Comparison of ENCODE assay signal across 9 mouse cellular contexts in the genomic region with DNA sequence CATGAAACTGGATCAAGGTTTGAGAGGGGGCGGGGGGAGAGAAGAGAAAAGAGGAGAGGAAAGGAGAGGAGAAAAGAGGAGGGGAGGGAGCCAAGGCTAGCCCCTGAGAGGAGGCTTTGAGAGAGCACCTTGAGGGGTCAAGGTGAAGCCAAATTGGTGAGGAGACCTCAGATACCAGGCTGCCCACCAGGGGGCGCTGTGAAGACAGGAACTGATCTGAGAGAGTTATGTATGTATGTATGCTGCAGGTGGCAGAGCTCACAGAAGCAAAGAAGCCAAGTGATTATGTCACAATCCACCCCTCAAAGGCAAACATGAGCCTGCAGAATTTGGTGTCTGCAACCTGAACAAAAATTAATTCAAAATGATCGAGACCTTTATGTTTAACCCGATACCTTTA. TPM values are rescaled to one million over a fixed set of nuclear protein-coding genes. Genes with fewer than 3 reads are reported as not detected.
DNase-seq lines count a peak whose midpoint lies in the region; ATAC-seq and TF ChIP-seq lines count a peak whose summit lies in the region.
"Had no signal": no experiment of that assay in that cellular context is flagged by ENCODE, and none has a peak within 500 bp of the region (broad histone marks: within the 10 kb centered on the region; RNA-seq: fewer than 3 reads in every experiment).

No protein-coding gene starts in this region.

- peak; percentile 70 to 96 for TF ChIP-seq CTCF in CH12.LX (conservative IDR thresholded peaks at IDR 0.05 in 1 of 2, IDR thresholded peaks at IDR 0.05 in 1 of 2; ENCODE audit: low read depth in 2 of 2, low read length in 2 of 2)
- TF ChIP-seq CTCF in heart, postnatal 0 days (IDR thresholded peaks at IDR 0.05; ENCODE audit: low read depth) = peak; percentile 89
- peak; percentile 91 for TF ChIP-seq CTCF in lung, adult 2 months (IDR thresholded peaks at IDR 0.05; ENCODE audit: insufficient read depth, low read length)

- TF ChIP-seq POLR2A in CH12.LX (IDR thresholded peaks at IDR 0.05; ENCODE audit: low read depth, low read length) = no peak
- no peak for TF ChIP-seq POLR2A in lung, adult 2 months (IDR thresholded peaks at IDR 0.05; ENCODE audit: borderline replicate concordance, extremely low read depth, low read depth, low read length)

- 64% methylated on average over 4 of the region's 4 CpGs for WGBS in embryonic facial prominence, embryonic 11.5 days
- 70% methylated on average over 4 of the region's 4 CpGs for WGBS in heart, postnatal 0 days
- WGBS in lung, adult 2 months = 63% methylated on average over 4 of the region's 4 CpGs

- H3K9me3 ChIP-seq in CH12.LX (replicated peaks; ENCODE audit: low read length) = peaks cover 9% of the 10 kb centered on the region
- H3K9me3 ChIP-seq in embryonic facial prominence, embryonic 11.5 days (replicated peaks; ENCODE audit: control insufficient read depth, low read length) = no peaks in the 10 kb centered on the region
- H3K9me3 ChIP-seq in heart, postnatal 0 days (replicated peaks; ENCODE audit: control insufficient read depth, low read length) = no peaks in the 10 kb centered on the region
- H3K9me3 ChIP-seq: heart, embryonic 15.5 days had no signal

- no peak overlapping the region for H3K27ac ChIP-seq in CH12.LX (ENCODE audit: insufficient read depth, low read depth)
- no peak overlapping the region for H3K27ac ChIP-seq in embryonic facial prominence, embryonic 11.5 days (replicated peaks; ENCODE audit: low read depth, low read length)
- no peak overlapping the region for H3K27ac ChIP-seq in heart, postnatal 0 days (ENCODE audit: low read depth)
- H3K27ac ChIP-seq: heart, embryonic 15.5 days had no signal

- TF ChIP-seq EP300 in CH12.LX (IDR thresholded peaks at IDR 0.05; ENCODE audit: low read length) = no peak
- no peak for TF ChIP-seq EP300 in heart, postnatal 0 days (IDR thresholded peaks at IDR 0.05; ENCODE audit: low read depth)

- H3K27me3 ChIP-seq in CH12.LX (replicated peaks) = no peaks in the 10 kb centered on the region
- H3K27me3 ChIP-seq in embryonic facial prominence, embryonic 11.5 days (ENCODE audit: control insufficient read depth, insufficient read depth, low read length) = no peaks in the 10 kb centered on the region
- no peaks in the 10 kb centered on the region for H3K27me3 ChIP-seq in heart, postnatal 0 days (ENCODE audit: control insufficient read depth, insufficient read depth, low read length)
- H3K27me3 ChIP-seq: heart, embryonic 15.5 days had no signal

- no peak overlapping the region for H3K4me3 ChIP-seq in CH12.LX (replicated peaks in 1 of 3; ENCODE audit: low read depth in 2 of 3, low read length in 2 of 3, poor library complexity in 1 of 3)
- H3K4me3 ChIP-seq in embryonic facial prominence, embryonic 11.5 days (ENCODE audit: low read depth, low read length) = no peak overlapping the region
- no peak overlapping the region for H3K4me3 ChIP-seq in heart, postnatal 0 days (ENCODE audit: low read depth, low read length)
- no peak overlapping the region for H3K4me3 ChIP-seq in lung, adult 2 months (replicated peaks; ENCODE audit: extremely low read depth, low read depth, low read length)
- H3K4me3 ChIP-seq: heart, embryonic 15.5 days had no signal

- no peaks in the 10 kb centered on the region for H3K4me1 ChIP-seq in CH12.LX (ENCODE audit: control insufficient read depth in 1 of 2, insufficient read depth in 2 of 2)
- no peaks in the 10 kb centered on the region for H3K4me1 ChIP-seq in embryonic facial prominence, embryonic 11.5 days (ENCODE audit: control insufficient read depth, insufficient read depth, low read length)
- H3K4me1 ChIP-seq in heart, postnatal 0 days (ENCODE audit: control insufficient read depth, insufficient read depth) = no peaks in the 10 kb centered on the region
- peaks cover 2% of the 10 kb centered on the region; the same call in 1 of the 2 replicates for H3K4me1 ChIP-seq in lung, adult 2 months (ENCODE audit: control insufficient read depth, insufficient read depth, low read length)
- H3K4me1 ChIP-seq: heart, embryonic 15.5 days had no signal

- ATAC-seq in embryonic facial prominence, embryonic 11.5 days (replicated peaks; ENCODE audit: insufficient number of reproducible peaks, low FRiP score, low TSS enrichment, low read depth) = no peak
- ATAC-seq in heart, postnatal 0 days (ENCODE audit: insufficient read depth, low read depth) = peak; percentile 62

- no peak overlapping the region for H3K9ac ChIP-seq in CH12.LX (ENCODE audit: insufficient read depth, low read depth)
- no peak overlapping the region for H3K9ac ChIP-seq in embryonic facial prominence, embryonic 11.5 days (replicated peaks; ENCODE audit: low read length)
- H3K9ac ChIP-seq in heart, postnatal 0 days (replicated peaks; ENCODE audit: low read depth, low read length) = no peak overlapping the region
- H3K9ac ChIP-seq: heart, embryonic 15.5 days had no signal

- H3K79me2 ChIP-seq in CH12.LX (replicated peaks; ENCODE audit: control insufficient read depth, extremely low read depth, insufficient read depth, poor library complexity, severe bottlenecking) = peaks cover 5% of the 10 kb centered on the region

- TF ChIP-seq RAD21 in CH12.LX (IDR thresholded peaks at IDR 0.05; ENCODE audit: low read depth, low read length) = peak; percentile 71

- H3K4me2 ChIP-seq in CH12.LX (ENCODE audit: insufficient read depth, low read depth, poor library complexity, severe bottlenecking) = no peak overlapping the region
- H3K4me2 ChIP-seq in embryonic facial prominence, embryonic 11.5 days (ENCODE audit: low read depth, low read length) = no peak overlapping the region
- H3K4me2 ChIP-seq in heart, postnatal 0 days (ENCODE audit: low read depth, low read length) = no peak overlapping the region
- H3K4me2 ChIP-seq: heart, embryonic 15.5 days had no signal

- H3K36me3 ChIP-seq in CH12.LX (replicated peaks in 1 of 2; ENCODE audit: control insufficient read depth in 1 of 2, insufficient read depth in 1 of 2, low read length in 1 of 2) = peaks cover 47 to 89% of the 10 kb centered on the region in 2 experiments
- H3K36me3 ChIP-seq in embryonic facial prominence, embryonic 11.5 days (replicated peaks; ENCODE audit: control insufficient read depth, insufficient read depth, low read depth, low read length) = peaks cover 10% of the 10 kb centered on the region
- H3K36me3 ChIP-seq in heart, postnatal 0 days (replicated peaks; ENCODE audit: control insufficient read depth, insufficient read depth, low read length) = peaks cover 58% of the 10 kb centered on the region

- in situ Hi-C loops in CH12.LX (cut with MboI; ENCODE audit: low pct_ligation_motif_present, low pct_unique_long_range_greater_than_20kb, low sequenced_read_pairs) = loop anchor here (5.0 kb wide), 1 partner anchor 44 kb away; no protein-coding TSS in a partner anchor

- dilution Hi-C loops in CH12.LX (cut with MboI; ENCODE audit: extremely low pct_ligation_motif_present, extremely low pct_unique_long_range_greater_than_20kb, low sequenced_read_pairs) = no loop called here

- peak; percentile 86 for DNase-seq in CH12.LX (ENCODE audit: extremely low read depth)
- peak; percentile 87 to 92 for DNase-seq in adrenal gland, postnatal 36 days
- peak; percentile 88 for DNase-seq in embryonic facial prominence, embryonic 11.5 days (ENCODE audit: low spot score)
- peak; percentile 62 for DNase-seq in heart, postnatal 0 days (ENCODE audit: low spot score)
- DNase-seq in layer of hippocampus, adult 11-12 months (ENCODE audit: low spot score) = peak; percentile 86
- peak; percentile 83 for DNase-seq in lung, adult 2 months
- peak; percentile 69 for DNase-seq in retina, adult 2 months (ENCODE audit: low read depth, low spot score)
- DNase-seq in thymus, postnatal 14 days = peak; percentile 94

TF ChIP-seq in CH12.LX, 34 proteins besides CTCF, POLR2A, EP300 and RAD21:
- TF ChIP-seq SIN3A (IDR thresholded peaks at IDR 0.05; ENCODE audit: low read length) (no peak), SMC3 (IDR thresholded peaks at IDR 0.05; ENCODE audit: low read depth, low read length) (peak; percentile 92), ZC3H11A (IDR thresholded peaks at IDR 0.05; ENCODE audit: low read depth, low read length) (0 out of 2 replicates have a peak, but pooled peaks have one; percentile 4), IRF4 (IDR thresholded peaks at IDR 0.05; ENCODE audit: low read depth, low read length) (0 out of 2 replicates have a peak, but pooled peaks have one; percentile 21)
TF ChIP-seq in CH12.LX: peak in this region for 3.

RNA-seq across cellular contexts. Expression of a gene that starts 27.0 kb away (rescaled TPM):
- total RNA-seq in CH12.LX (2012; rRNA removed) = 58.5 and 76.3 TPM in 2 replicates
- 166 and 189 TPM in 2 replicates for total RNA-seq in CH12.LX (2014; rRNA removed)
- 119 and 130 TPM in 2 replicates for polyA plus RNA-seq in CH12.LX (2012; ENCODE audit: insufficient read length, low read depth)
- 100 to 1,000 TPM; 123 to 141 TPM for total RNA-seq in adrenal gland, postnatal 36 days (2021)
- 142 and 144 TPM in 2 replicates for polyA plus RNA-seq in embryonic facial prominence, embryonic 11.5 days (2014; fragmentation: Nextera tagmentation; extraction: Ambion mirVana)
- 105 and 125 TPM in 2 replicates for total RNA-seq in heart, postnatal 0 days (2014; rRNA removed; ENCODE audit: low replicate concordance)
- 45.7 and 48.6 TPM in 2 replicates for polyA plus RNA-seq in heart, postnatal 0 days (2015; fragmentation: Nextera tagmentation; extraction: Ambion mirVana)
- 96.6 and 108 TPM in 2 replicates for polyA plus RNA-seq in lung, adult 2 months (2012; rRNA removed)

RNA-seq across cellular contexts. Expression of a gene that starts 31.0 kb away (rescaled TPM):
- total RNA-seq in CH12.LX (2012; rRNA removed) (31.7 and 32.0 TPM in 2 replicates), CH12.LX (2014; rRNA removed) (24.2 and 25.5 TPM in 2 replicates)
- polyA plus RNA-seq in CH12.LX (2012; ENCODE audit: insufficient read length, low read depth) = 45.0 and 47.1 TPM in 2 replicates
- 10 to 100 TPM; 57.2 to 62.8 TPM for total RNA-seq in adrenal gland, postnatal 36 days (2021)
- 41.8 and 44.2 TPM in 2 replicates for polyA plus RNA-seq in embryonic facial prominence, embryonic 11.5 days (2014; fragmentation: Nextera tagmentation; extraction: Ambion mirVana)
- 17.4 and 23.2 TPM in 2 replicates for total RNA-seq in heart, postnatal 0 days (2014; rRNA removed; ENCODE audit: low replicate concordance)
- 33.3 and 36.3 TPM in 2 replicates for polyA plus RNA-seq in heart, postnatal 0 days (2015; fragmentation: Nextera tagmentation; extraction: Ambion mirVana)
- polyA plus RNA-seq in lung, adult 2 months (2012; rRNA removed) = 17.0 and 24.5 TPM in 2 replicates
